ENCODE assay signal across 8 mouse cellular contexts in the genomic region with DNA sequence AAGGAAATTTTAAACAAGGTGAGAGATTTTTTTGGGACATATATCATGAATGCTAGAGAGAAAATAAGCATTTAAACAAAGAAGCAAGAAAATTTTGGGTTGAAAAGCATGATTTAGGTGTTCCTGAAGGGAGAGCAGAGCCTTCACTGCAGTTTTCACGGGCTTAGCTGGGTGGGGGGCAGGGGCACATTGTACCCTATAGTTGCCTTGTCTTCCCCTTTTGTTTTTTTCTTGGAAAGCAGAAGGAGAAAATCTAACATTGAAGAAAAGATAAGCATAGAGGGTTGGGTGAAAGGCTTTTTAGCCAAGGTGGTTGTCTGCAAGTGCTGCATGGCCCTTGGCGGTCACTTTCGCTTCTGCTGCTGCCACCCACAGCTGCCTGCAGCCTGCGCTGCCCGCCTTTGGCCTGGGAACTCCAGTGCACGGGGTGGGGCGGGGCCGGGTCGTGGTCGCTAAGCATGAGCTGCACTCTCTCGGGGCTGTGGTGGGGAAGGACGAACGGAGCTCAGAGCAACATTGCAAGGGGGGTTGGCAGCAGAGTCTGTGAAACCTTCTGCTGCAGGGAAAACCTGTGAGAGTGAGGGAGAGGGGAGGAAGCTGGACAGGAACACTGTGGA. TPM values are rescaled to one million over a fixed set of nuclear protein-coding genes. Genes with fewer than 3 reads are reported as not detected.
DNase-seq lines count a peak whose midpoint lies in the region; ATAC-seq lines count a peak whose summit lies in the region.

No protein-coding gene starts in this region.

- no peaks in the 10 kb centered on the region for H3K36me3 ChIP-seq in lung, embryonic 15.5 days
- H3K36me3 ChIP-seq in neural tube, embryonic 15.5 days: no peaks in the 10 kb centered on the region

- peak overlapping the region; percentile 43 for H3K9ac ChIP-seq in lung, embryonic 15.5 days
- H3K9ac ChIP-seq in neural tube, embryonic 15.5 days (replicated peaks): 0 out of 2 replicates have a peak overlapping the region, but pooled peaks have one; percentile 26

- H3K4me2 ChIP-seq in lung, embryonic 15.5 days: peak overlapping the region; percentile 59
- H3K4me2 ChIP-seq in neural tube, embryonic 15.5 days: peak overlapping the region; percentile 63

- H3K27me3 ChIP-seq in lung, embryonic 15.5 days: no peaks in the 10 kb centered on the region
- H3K27me3 ChIP-seq in neural tube, embryonic 15.5 days (replicated peaks): no peaks in the 10 kb centered on the region

- peaks cover 8% of the 10 kb centered on the region; the same call in 1 of the 2 replicates for H3K4me1 ChIP-seq in lung, embryonic 15.5 days
- H3K4me1 ChIP-seq in neural tube, embryonic 15.5 days: 0 out of 2 replicates have a peak, but pooled peaks cover 8% of the 10 kb centered on the region

- DNase-seq in cerebellum, postnatal 14 days: peak; percentile 15 to 28
- DNase-seq in cerebellum, adult 11 months: no peak
- peak; percentile 26 for DNase-seq in brain, adult 2 months (ENCODE audit: low read depth, low spot score)
- DNase-seq in kidney, adult 18-20 months: peak; percentile 54
- peak; percentile 55 for DNase-seq in thymus, postnatal 14 days

- 7% methylated on average over 13 of the region's 13 CpGs for WGBS in lung, embryonic 15.5 days
- 0% methylated on average over 13 of the region's 13 CpGs for WGBS in neural tube, embryonic 15.5 days

- ATAC-seq in granulocyte monocyte progenitor cell, adult 5-6 weeks (replicated peaks; ENCODE audit: poor library complexity, severe bottlenecking): peak; percentile 78
- ATAC-seq in lung, embryonic 15.5 days (ENCODE audit: borderline replicate concordance, extremely low read depth, low FRiP score, low TSS enrichment): peak; percentile 94
- ATAC-seq in neural tube, embryonic 15.5 days (ENCODE audit: low FRiP score): peak; percentile 91

- H3K9me3 ChIP-seq in lung, embryonic 15.5 days: no peaks in the 10 kb centered on the region
- no peaks in the 10 kb centered on the region for H3K9me3 ChIP-seq in neural tube, embryonic 15.5 days (replicated peaks)

- peak overlapping the region; percentile 50; the same call in 1 of the 2 replicates for H3K27ac ChIP-seq in lung, embryonic 15.5 days
- no peak overlapping the region for H3K27ac ChIP-seq in neural tube, embryonic 15.5 days (replicated peaks)

- H3K4me3 ChIP-seq in lung, embryonic 15.5 days: peak overlapping the region; percentile 36
- peak overlapping the region; percentile 43 for H3K4me3 ChIP-seq in neural tube, embryonic 15.5 days (replicated peaks)

RNA-seq across cellular contexts. Expression of a gene that starts 3.3 kb away (rescaled TPM):
- total RNA-seq in granulocyte monocyte progenitor cell, adult 5-6 weeks (2014; fragmentation: Nextera tagmentation): 35.0 and 39.6 TPM in 2 replicates
- total RNA-seq in granulocyte monocyte progenitor cell, adult 5-6 weeks (2017): 27.7 and 43.2 TPM in 2 replicates
- 0.51 TPM in 1 of 2 replicates, not detected in the other for polyA plus RNA-seq in lung, embryonic 15.5 days (2015; fragmentation: Nextera tagmentation; extraction: Ambion mirVana)
- polyA plus RNA-seq in neural tube, embryonic 15.5 days (2015; fragmentation: Nextera tagmentation; extraction: Ambion mirVana): 0.58 and 0.78 TPM in 2 replicates

RNA-seq across cellular contexts. Expression of a gene that starts 51.7 kb away (rescaled TPM):
- not detected in 2 replicates for total RNA-seq in granulocyte monocyte progenitor cell, adult 5-6 weeks (2014; fragmentation: Nextera tagmentation)
- not detected in 2 replicates for total RNA-seq in granulocyte monocyte progenitor cell, adult 5-6 weeks (2017)
- not detected in 2 replicates for polyA plus RNA-seq in lung, embryonic 15.5 days (2015; fragmentation: Nextera tagmentation; extraction: Ambion mirVana)
- polyA plus RNA-seq in neural tube, embryonic 15.5 days (2015; fragmentation: Nextera tagmentation; extraction: Ambion mirVana): 0.19 TPM in 1 of 2 replicates, not detected in the other
